Mouse (Mus musculus) liver, embryonic 14.5 days (tissue): Measurements from ENCODE around the gene Pepd.

ENCODE experiments used
- CTCF ChIP-seq: IDR thresholded peaks from 2 replicates; pipeline ENCODE4 v1.5.1; 2016; ENCODE audit warnings: antibody characterized with exemption, low read depth, control low read depth
- EP300 ChIP-seq: IDR thresholded peaks from 2 replicates; pipeline ENCODE4 v1.6.1; 2016; ENCODE audit warnings: antibody characterized with exemption, low read depth

- TF ChIP-seq CTCF (no peak), EP300 (no peak)
Observed at GRCm38 (mm10) chr7:35035141-35035553, 123.0 kb downstream of the Pepd start.
